Mouse (Mus musculus) left cerebral cortex, postnatal 4 days (tissue): ENCODE results near the gene Pld4. TPM values are rescaled to one million over a fixed set of nuclear protein-coding genes. Genes with fewer than 3 reads are reported as not detected.

ENCODE experiments used
- microRNA-seq: library from miRNA; unstranded; fragments of <30 nt; microRNA quantifications from one replicate; pipeline ENCODE4 v1.2.0, GENCODE M21; 2022
- total RNA-seq, 2 experiments: library from RNA; stranded (reverse); gene quantifications; 2 replicates each; pipeline ENCODE4 v1.2.3; 2021

Gene Pld4
- total RNA-seq, 2 experiments from 2014 or later: 6.2 to 6.6 TPM

Small RNA genes lying within 50 kb of the gene (microRNA-seq; reads per million reads assigned to microRNA genes)
- gene Mir6940: 2.7 reads per million

Other genes with a start within 250 kb of the Pld4 start
- 10 to 100 TPM; 83.6 to 91.1 TPM for gene Tmem179, start 243.9 kb upstream of the Pld4 start, total RNA-seq
- gene Inf2, start 171.9 kb upstream of the Pld4 start, total RNA-seq: 10 to 100 TPM; 24.7 to 26.7 TPM
- 1 to 10 TPM; 1.5 to 1.7 TPM for gene Adssl1, start 140.6 kb upstream of the Pld4 start, total RNA-seq
- gene Siva1, start 116.0 kb upstream of the Pld4 start, total RNA-seq: 10 to 100 TPM; 25.3 to 25.9 TPM
- 100 to 1,000 TPM; 279 to 286 TPM for gene Akt1, start 85.8 kb upstream of the Pld4 start, total RNA-seq
- gene Zbtb42, start 81.8 kb upstream of the Pld4 start, total RNA-seq: 1 to 10 TPM in 1 of 2 experiments, under 1 TPM in 1; 0.62 to 1.9 TPM
- gene Cep170b, start 40.2 kb upstream of the Pld4 start, total RNA-seq: 100 to 1,000 TPM; 183 to 185 TPM
- 10 to 100 TPM; 28.1 to 28.2 TPM for gene Ahnak2, start 42.0 kb downstream of the Pld4 start, total RNA-seq
- gene Clba1, start 48.3 kb downstream of the Pld4 start, total RNA-seq: 10 to 100 TPM; 15.0 to 15.8 TPM
- 10 to 100 TPM; 18.5 to 19.8 TPM for gene Cdca4, start 68.8 kb downstream of the Pld4 start, total RNA-seq
- not detected for gene Gpr132, start 107.6 kb downstream of the Pld4 start, total RNA-seq
- gene Jag2, start 169.1 kb downstream of the Pld4 start, total RNA-seq: 10 to 100 TPM; 76.5 to 97.2 TPM
- gene Nudt14, start 181.5 kb downstream of the Pld4 start, total RNA-seq: 10 to 100 TPM; 12.5 to 16.7 TPM
- gene Btbd6, start 215.8 kb downstream of the Pld4 start, total RNA-seq: 10 to 100 TPM; 53.6 to 59.2 TPM
- gene Brf1, start 240.0 kb downstream of the Pld4 start, total RNA-seq: 10 to 100 TPM; 64.5 to 67.2 TPM